Mouse (Mus musculus) lung, embryonic 14.5 days (tissue): ENCODE data around the gene Rab44. TPM values are rescaled to one million over a fixed set of nuclear protein-coding genes. Genes with fewer than 3 reads are reported as not detected.
"Not testable (repeated sequence)": the region's sequence is repeated elsewhere in the genome, so short reads cannot be mapped to it uniquely, and the experiment has no call there.

Source experiments
- ATAC-seq: fragments of 200-750 bp; cut with Nextera tagmentation; 2 replicates; pipeline ENCODE4 v1.8.0; 2017; ENCODE audit warnings: mild to moderate bottlenecking, moderate TSS enrichment, moderate library complexity; ENCODE audit not compliant: insufficient read depth
- DNase-seq: peaks from one replicate; pipeline ENCODE4 v3.0.0-alpha.2; 2015
- H3K27ac ChIP-seq: fragments of 300-500 bp; sonication (generic); 2 replicates; pipeline ENCODE4 v1.5.1; 2014; ENCODE audit warnings: low read depth, mild to moderate bottlenecking, moderate library complexity
- H3K27me3 ChIP-seq: fragments of 300-500 bp; sonication (generic); 2 replicates; pipeline ENCODE4 v1.6.1; 2014; ENCODE audit warnings: low read length, control low read depth; ENCODE audit not compliant: insufficient read depth
- H3K36me3 ChIP-seq: fragments of 300-500 bp; sonication (generic); 2 replicates; pipeline ENCODE4 v1.6.1; 2014; ENCODE audit warnings: control low read depth; ENCODE audit not compliant: insufficient read depth
- H3K4me1 ChIP-seq: fragments of 300-500 bp; sonication (generic); 2 replicates; pipeline ENCODE4 v1.6.1; 2014; ENCODE audit warnings: antibody characterized with exemption, control low read depth; ENCODE audit not compliant: insufficient read depth
- H3K4me2 ChIP-seq: fragments of 300-500 bp; sonication (generic); 2 replicates; pipeline ENCODE4 v1.6.1; 2014; ENCODE audit warnings: mild to moderate bottlenecking
- H3K4me3 ChIP-seq: fragments of 300-500 bp; sonication (generic); 2 replicates; pipeline ENCODE4 v1.5.1; 2014; ENCODE audit warnings: low read depth, low read length
- H3K9ac ChIP-seq: fragments of 300-500 bp; sonication (generic); 2 replicates; pipeline ENCODE4 v1.6.1; 2014
- H3K9me3 ChIP-seq: fragments of 300-500 bp; sonication (generic); 2 replicates; pipeline ENCODE4 v1.6.1; 2016; ENCODE audit warnings: low read depth, low read length, control low read depth
- CTCF ChIP-seq: IDR thresholded peaks from 2 replicates; pipeline ENCODE4 v1.5.1; 2016; ENCODE audit warnings: antibody characterized with exemption, low read depth
- WGBS: fragments of 180-500 bp; shearing (Covaris S2); extraction: QIAGEN DNeasy Blood & Tissue Kit; methylation state at CpG from one replicate; pipeline ENCODE4 v1.1.7; 2014; 5-methylcytosine and 5-hydroxymethylcytosine counted together
- polyA plus RNA-seq: library from polyadenylated mRNA; unstranded; fragments of >200 nt; fragmentation: Nextera tagmentation; extraction: Ambion mirVana; gene quantifications from 2 replicates; pipeline ENCODE4 v1.2.1, GENCODE M21; 2014

Rab44 gene
- polyA plus RNA-seq, 1 experiment from 2014 or later: 1.1 TPM

DNA sequence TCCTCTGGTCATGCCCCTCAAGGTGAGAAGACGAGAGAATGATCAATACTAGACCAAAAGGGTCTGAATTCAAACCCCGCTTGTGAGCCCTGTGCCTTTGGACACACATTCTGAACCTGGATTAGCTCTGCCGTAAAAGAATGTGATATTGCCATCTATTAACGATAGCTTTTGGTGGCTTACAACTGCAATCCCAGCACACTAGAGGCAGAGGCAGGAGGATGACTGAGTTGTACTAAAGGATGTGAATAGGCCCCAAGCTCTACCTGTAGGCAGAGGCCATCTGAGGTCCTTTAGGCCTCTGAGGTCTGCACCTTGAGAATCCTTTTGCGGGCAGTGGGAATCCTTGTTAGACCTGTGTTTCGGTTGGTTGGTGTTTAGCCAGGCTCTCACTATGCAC, 17.7 kb upstream of the Rab44 start:
- H3K27ac ChIP-seq: no peak overlapping the region
- H3K4me2 ChIP-seq: no peak overlapping the region
- H3K27me3 ChIP-seq: peaks cover 12% of the 10 kb centered on the region
- H3K36me3 ChIP-seq: no peaks in the 10 kb centered on the region
- peaks cover 15% of the 10 kb centered on the region for H3K4me1 ChIP-seq
- no peak overlapping the region for H3K4me3 ChIP-seq
- no peaks in the 10 kb centered on the region for H3K9me3 ChIP-seq
- 87% methylated on average over 6 of the region's 6 CpGs for whole genome bisulfite sequencing
- ATAC-seq (no peak), DNase-seq (no peak)
- no peak for TF ChIP-seq CTCF
- no peak overlapping the region for H3K9ac ChIP-seq

GRCm38 (mm10) chr17:29096851-29097561, 16.9 kb upstream of the Rab44 start:
- no peak overlapping the region for H3K4me3 ChIP-seq
- 54% methylated on average over 7 of the region's 7 CpGs for WGBS
- peaks cover 15% of the 10 kb centered on the region for H3K4me1 ChIP-seq
- no peak overlapping the region for H3K27ac ChIP-seq
- H3K4me2 ChIP-seq: no peak overlapping the region
- no peak for TF ChIP-seq CTCF
- no peaks in the 10 kb centered on the region for H3K9me3 ChIP-seq
- no peak overlapping the region for H3K9ac ChIP-seq
- H3K27me3 ChIP-seq: peaks cover 12% of the 10 kb centered on the region
- ATAC-seq (no peak), DNase-seq (no peak)
- H3K36me3 ChIP-seq: no peaks in the 10 kb centered on the region

DNA sequence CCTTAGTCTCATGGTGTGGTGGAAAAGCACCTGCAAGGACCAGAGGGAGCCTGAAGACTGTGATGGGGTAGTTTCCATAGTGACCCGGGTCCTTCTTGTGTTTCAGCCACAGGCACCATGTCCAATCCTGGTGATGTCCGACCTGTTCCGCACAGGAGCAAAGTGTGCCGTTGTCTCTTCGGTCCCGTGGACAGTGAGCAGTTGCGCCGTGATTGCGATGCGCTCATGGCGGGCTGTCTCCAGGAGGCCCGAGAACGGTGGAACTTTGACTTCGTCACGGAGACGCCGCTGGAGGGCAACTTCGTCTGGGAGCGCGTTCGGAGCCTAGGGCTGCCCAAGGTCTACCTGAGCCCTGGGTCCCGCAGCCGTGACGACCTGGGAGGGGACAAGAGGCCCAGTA, 15.7 kb upstream of the Rab44 start:
- TF ChIP-seq CTCF: no peak
- Histone ChIP-seq H3K4me2 (no peak overlapping the region), H3K9ac (no peak overlapping the region), H3K4me3 (no peak overlapping the region), H3K4me1 (peaks cover 13% of the 10 kb centered on the region), H3K27me3 (peaks cover 12% of the 10 kb centered on the region), H3K9me3 (no peaks in the 10 kb centered on the region), H3K27ac (no peak overlapping the region), H3K36me3 (no peaks in the 10 kb centered on the region)
- WGBS: 93% methylated on average over 24 of the region's 24 CpGs
- no peak for ATAC-seq
- DNase-seq: no peak

- DNase-seq (no peak), ATAC-seq (no peak)
- no peak for TF ChIP-seq CTCF
- Histone ChIP-seq H3K36me3 (no peaks in the 10 kb centered on the region), H3K9ac (no peak overlapping the region), H3K4me3 (no peak overlapping the region), H3K27me3 (peaks cover 9% of the 10 kb centered on the region), H3K27ac (no peak overlapping the region), H3K4me1 (peaks cover 7% of the 10 kb centered on the region), H3K9me3 (0 out of 2 replicates have a peak, but pooled peaks cover 2% of the 10 kb centered on the region), H3K4me2 (no peak overlapping the region)
- WGBS: 83% methylated on average over 8 of the region's 8 CpGs
Measured at GRCm38 (mm10) chr17:29099076-29099475, 14.9 kb upstream of the Rab44 start.

DNA sequence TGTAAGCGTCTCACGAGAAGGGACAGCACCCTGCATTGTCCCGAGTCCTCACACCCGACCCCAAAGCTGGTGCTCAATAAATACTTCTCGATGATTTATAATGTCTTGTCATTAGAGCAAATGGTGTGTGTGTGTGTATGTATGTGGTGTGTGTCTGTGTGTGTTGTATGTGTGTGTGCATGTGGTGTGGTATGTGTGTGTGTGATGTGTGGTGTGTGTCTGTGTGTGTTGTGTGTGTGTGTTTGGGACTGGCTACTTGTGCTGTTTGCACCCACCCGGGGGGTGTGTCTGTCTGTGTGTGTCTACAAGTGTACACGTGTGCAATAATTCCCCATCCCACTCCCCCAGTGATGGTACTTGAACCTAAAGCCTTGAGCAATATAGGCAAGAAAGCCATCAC, 13.3 kb upstream of the Rab44 start:
- Histone ChIP-seq H3K4me1 (no peaks in the 10 kb centered on the region), H3K4me2 (no peak overlapping the region), H3K4me3 (no peak overlapping the region), H3K9me3 (0 out of 2 replicates have a peak, but pooled peaks cover 2% of the 10 kb centered on the region), H3K36me3 (no peaks in the 10 kb centered on the region), H3K27ac (no peak overlapping the region), H3K9ac (no peak overlapping the region), H3K27me3 (no peaks in the 10 kb centered on the region)
- TF ChIP-seq CTCF: no peak
- DNase-seq (no peak), ATAC-seq (no peak)
- WGBS: 88% methylated on average over 7 of the region's 7 CpGs

DNA sequence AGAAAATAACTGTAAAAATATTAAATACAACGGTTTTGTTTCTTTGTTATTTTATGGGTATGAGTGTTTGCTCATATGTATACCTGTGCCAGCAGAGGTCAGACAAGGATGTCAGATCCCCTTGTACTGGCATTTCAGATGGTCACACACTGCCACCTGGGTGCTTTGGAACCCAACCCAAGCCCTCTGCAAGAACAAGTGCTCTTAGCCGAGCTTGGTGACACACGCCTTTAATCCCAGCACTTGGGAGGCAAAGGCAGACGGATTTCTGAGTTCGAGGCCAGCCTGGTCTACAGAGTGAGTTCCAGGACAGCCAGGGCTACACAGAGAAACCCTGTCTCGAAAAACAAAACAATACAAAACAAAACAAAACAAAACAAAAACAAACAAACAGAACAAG, 3.6 kb upstream of the Rab44 start:
- not testable (repeated sequence) for H3K9me3 ChIP-seq, H3K27ac ChIP-seq, ATAC-seq, DNase-seq, H3K27me3 ChIP-seq, H3K4me2 ChIP-seq, H3K36me3 ChIP-seq, H3K4me3 ChIP-seq, H3K4me1 ChIP-seq, H3K9ac ChIP-seq
- 77% methylated on average over 6 of the region's 6 CpGs for WGBS

GRCm38 (mm10) chr17:29111332-29111731, 2.6 kb upstream of the Rab44 start:
- no peak for TF ChIP-seq CTCF
- Histone ChIP-seq H3K27ac (no peak overlapping the region), H3K9ac (no peak overlapping the region), H3K4me1 (no peaks in the 10 kb centered on the region), H3K9me3 (no peaks in the 10 kb centered on the region), H3K4me2 (no peak overlapping the region), H3K4me3 (no peak overlapping the region), H3K36me3 (no peaks in the 10 kb centered on the region), H3K27me3 (no peaks in the 10 kb centered on the region)
- no peak for ATAC-seq
- DNase-seq: no peak
- 80% methylated on average over 5 of the region's 5 CpGs for WGBS

GRCm38 (mm10) chr17:29116023-29116422, 2.1 kb downstream of the Rab44 start:
- Histone ChIP-seq H3K4me2 (no peak overlapping the region), H3K27me3 (no peaks in the 10 kb centered on the region), H3K27ac (no peak overlapping the region), H3K4me1 (no peaks in the 10 kb centered on the region), H3K4me3 (no peak overlapping the region), H3K9me3 (no peaks in the 10 kb centered on the region), H3K36me3 (no peaks in the 10 kb centered on the region), H3K9ac (no peak overlapping the region)
- 61% methylated on average over 12 of the region's 12 CpGs for WGBS
- DNase-seq (no peak), ATAC-seq (no peak)
- no peak for TF ChIP-seq CTCF
